In genomic region chr10:29178003-29178402, GRCm38 (mm10) we compare ENCODE assay signal across 15 mouse cellular contexts. TPM values are rescaled to one million over a fixed set of nuclear protein-coding genes. Genes with fewer than 3 reads are reported as not detected.
A peak's percentile ranks its signal among the peaks of the same experiment; 100 is the strongest.
DNase-seq lines count a peak whose midpoint lies in the region; ATAC-seq and TF ChIP-seq lines count a peak whose summit lies in the region.
"Had no signal": no experiment of that assay in that cellular context is flagged by ENCODE, and none has a peak within 500 bp of the region (broad histone marks: within the 10 kb centered on the region; RNA-seq: fewer than 3 reads in every experiment).

No protein-coding gene starts in this region.

- TF ChIP-seq POLR2A in olfactory bulb, adult 2 months (IDR thresholded peaks at IDR 0.05; ENCODE audit: insufficient read depth, low read depth, low read length), result no peak

- WGBS in olfactory bulb, adult 2 months, result 16% methylated on average over 2 of the region's 2 CpGs

- no peak for TF ChIP-seq CTCF in olfactory bulb, adult 2 months (IDR thresholded peaks at IDR 0.05; ENCODE audit: insufficient read depth, low read depth, low read length)

- ATAC-seq in megakaryocyte-erythroid progenitor cell, adult 5-6 weeks (replicated peaks; ENCODE audit: low FRiP score, low TSS enrichment, poor library complexity, severe bottlenecking), result no peak

- H3K27ac ChIP-seq in olfactory bulb, adult 2 months (ENCODE audit: insufficient read depth, low read depth, low read length), result peak overlapping the region; percentile 66; the same call in 1 of the 2 replicates
- H3K27ac ChIP-seq: heart, adult 2 months; liver, embryonic 13.5 days had no signal

- no peak overlapping the region for H3K4me3 ChIP-seq in olfactory bulb, adult 2 months (ENCODE audit: insufficient read depth, low read depth, low read length)
- H3K4me3 ChIP-seq: heart, adult 2 months; liver, embryonic 13.5 days had no signal

- no peaks in the 10 kb centered on the region for H3K4me1 ChIP-seq in olfactory bulb, adult 2 months (ENCODE audit: control insufficient read depth, insufficient read depth, low read length)
- H3K4me1 ChIP-seq: liver, embryonic 13.5 days had no signal

- peak; percentile 41 to 67 for DNase-seq in adrenal gland, adult (ENCODE audit: inconsistent age in 2 of 2, low spot score in 1 of 2)
- DNase-seq in adrenal gland, postnatal 4 days (ENCODE audit: low spot score in 2 of 2), result no peak
- peak; percentile 83 for DNase-seq in right cerebral cortex, adult 18-20 months
- no peak for DNase-seq in right cerebral cortex, postnatal 4 days
- peak; percentile 32 for DNase-seq in adrenal gland, postnatal 25 days
- no peak for DNase-seq in heart, postnatal 4 days
- DNase-seq: cerebellum, postnatal 14 days; heart, adult 2 months; heart, postnatal 10 days; liver, embryonic 13.5 days; lung, postnatal 14 days had no signal

RNA-seq across cellular contexts. Expression of gene Gm49353, which starts 20.8 kb away (rescaled TPM):
- total RNA-seq in adrenal gland, postnatal 4 days (2021), result 1 to 10 TPM in 1 of 2 experiments, not detected in 1; 2.4 TPM
- total RNA-seq in adrenal gland, postnatal 25 days (2021), result not detected in 2 replicates
- not detected in 2 replicates for polyA plus RNA-seq in olfactory bulb, adult 2 months (2012; ENCODE audit: insufficient read depth, insufficient read length, low replicate concordance, missing spikeins)
- not detected for total RNA-seq in heart, postnatal 4 days (2021)
- not detected in 2 replicates for total RNA-seq in megakaryocyte-erythroid progenitor cell, adult 5-6 weeks (2014; fragmentation: Nextera tagmentation)
- total RNA-seq in megakaryocyte-erythroid progenitor cell, adult 5-6 weeks (2017), result not detected in 2 replicates
- total RNA-seq: heart, adult 2 months; heart, postnatal 10 days had no signal
- polyA plus RNA-seq: embryonic facial prominence, embryonic 11.5 days; heart, adult 2 months; kidney, embryonic 14.5 days; liver, embryonic 13.5 days had no signal

RNA-seq across cellular contexts. Expression of gene 9330159F19Rik, which starts 33.4 kb away (rescaled TPM):
- 1 to 10 TPM; 4.7 to 5.5 TPM for total RNA-seq in adrenal gland, postnatal 4 days (2021)
- total RNA-seq in adrenal gland, postnatal 25 days (2021), result 3.4 and 4.0 TPM in 2 replicates
- polyA plus RNA-seq in olfactory bulb, adult 2 months (2012; ENCODE audit: insufficient read depth, insufficient read length, low replicate concordance, missing spikeins), result not detected in 2 replicates
- under 1 TPM in 1 of 2 experiments, not detected in 1; 0.09 TPM for total RNA-seq in heart, postnatal 4 days (2021)
- total RNA-seq in megakaryocyte-erythroid progenitor cell, adult 5-6 weeks (2014; fragmentation: Nextera tagmentation), result not detected in 2 replicates
- not detected in 2 replicates for total RNA-seq in megakaryocyte-erythroid progenitor cell, adult 5-6 weeks (2017)

RNA-seq across cellular contexts. Expression of gene Soga3, which starts 34.4 kb away (rescaled TPM):
- total RNA-seq in adrenal gland, postnatal 4 days (2021), result 10 to 100 TPM; 11.4 to 13.5 TPM
- total RNA-seq in adrenal gland, postnatal 25 days (2021), result 5.9 and 6.0 TPM in 2 replicates
- not detected in 2 replicates for polyA plus RNA-seq in olfactory bulb, adult 2 months (2012; ENCODE audit: insufficient read depth, insufficient read length, low replicate concordance, missing spikeins)
- under 1 TPM in 1 of 2 experiments, not detected in 1; 0.25 TPM for total RNA-seq in heart, postnatal 4 days (2021)
- total RNA-seq in megakaryocyte-erythroid progenitor cell, adult 5-6 weeks (2014; fragmentation: Nextera tagmentation), result not detected in 2 replicates
- total RNA-seq in megakaryocyte-erythroid progenitor cell, adult 5-6 weeks (2017), result not detected in 2 replicates
- total RNA-seq: heart, adult 2 months; heart, postnatal 10 days had no signal

Comparison
In these comparisons a context has a peak if more than half of its experiments do, and no peak if none do; other contexts are left out.
1. DNase-seq: peak in adrenal gland, adult (2 of 2), right cerebral cortex, adult 18-20 months (single experiment) and adrenal gland, postnatal 25 days (single experiment); none in adrenal gland, postnatal 4 days (0 of 2), right cerebral cortex, postnatal 4 days (single experiment) and heart, postnatal 4 days (single experiment).